Mouse (Mus musculus): ENCODE measurements around the gene Tedc1. TPM values are rescaled to one million over a fixed set of nuclear protein-coding genes. Genes with fewer than 3 reads are reported as not detected.

Gene Tedc1
- polyA plus RNA-seq, 1 experiment: 16.8 TPM

GRCm38 (mm10) chr12:113139908-113140615, 16.2 kb upstream of the Tedc1 start, which contains the start of gene Crip2:
Crip2 (plus strand) TSS chr12:113140236.
- TF ChIP-seq POLR2A (IDR thresholded peaks at IDR 0.05; ENCODE audit: low read depth, low read length) (no peak), CTCF (IDR thresholded peaks at IDR 0.05; ENCODE audit: extremely low read depth, insufficient read depth, insufficient read length, insufficient replicate concordance) (no peak)
- Histone ChIP-seq H3K4me1 (ENCODE audit: control insufficient read depth, insufficient read depth, insufficient read length) (peaks cover 9% of the 10 kb centered on the region; the same call in 1 of the 2 replicates), H3K36me3 (ENCODE audit: control insufficient read depth, insufficient read depth, low read length) (peaks cover 14% of the 10 kb centered on the region), H3K27ac (ENCODE audit: insufficient read depth, low read length) (peak within 1 kb of the TSS; percentile 56), H3K4me3 (ENCODE audit: extremely low read depth, insufficient read depth, insufficient read length) (peak within 1 kb of the TSS; percentile 61), H3K27me3 (ENCODE audit: control insufficient read depth, insufficient read depth, low read length) (0 out of 2 replicates have a peak, but pooled peaks cover 3% of the 10 kb centered on the region)
- DNase-seq (ENCODE audit: low read depth in 1 of 2, low spot score in 2 of 2): peak; percentile 73 to 79
- 2% methylated on average over 68 of the region's 68 CpGs for WGBS

- WGBS: 8% methylated on average over 49 of the region's 49 CpGs
Measured at GRCm38 (mm10) chr12:113140616-113141411, 15.4 kb upstream of the Tedc1 start.

GRCm38 (mm10) chr12:113141531-113141973, 14.7 kb upstream of the Tedc1 start:
- Histone ChIP-seq H3K36me3 (ENCODE audit: control insufficient read depth, insufficient read depth, low read length) (peaks cover 2% of the 10 kb centered on the region), H3K4me3 (ENCODE audit: extremely low read depth, insufficient read depth, insufficient read length) (no peak overlapping the region), H3K4me1 (ENCODE audit: control insufficient read depth, insufficient read depth, insufficient read length) (peaks cover 16% of the 10 kb centered on the region; the same call in 1 of the 2 replicates), H3K27ac (ENCODE audit: insufficient read depth, low read length) (peak overlapping the region; percentile 56), H3K27me3 (ENCODE audit: control insufficient read depth, insufficient read depth, low read length) (0 out of 2 replicates have a peak, but pooled peaks cover 3% of the 10 kb centered on the region)
- 61% methylated on average over 8 of the region's 8 CpGs for WGBS
- DNase-seq (ENCODE audit: low read depth in 1 of 2, low spot score in 2 of 2): no peak
- TF ChIP-seq POLR2A (IDR thresholded peaks at IDR 0.05; ENCODE audit: low read depth, low read length) (no peak), CTCF (IDR thresholded peaks at IDR 0.05; ENCODE audit: extremely low read depth, insufficient read depth, insufficient read length, insufficient replicate concordance) (no peak)

More at GRCm38 (mm10) chr12:113140616-113141411, 15.4 kb upstream of the Tedc1 start:
- TF ChIP-seq POLR2A (IDR thresholded peaks at IDR 0.05; ENCODE audit: low read depth, low read length) (no peak), CTCF (IDR thresholded peaks at IDR 0.05; ENCODE audit: extremely low read depth, insufficient read depth, insufficient read length, insufficient replicate concordance) (no peak)
- Histone ChIP-seq H3K4me1 (ENCODE audit: control insufficient read depth, insufficient read depth, insufficient read length) (peaks cover 11% of the 10 kb centered on the region; the same call in 1 of the 2 replicates), H3K36me3 (ENCODE audit: control insufficient read depth, insufficient read depth, low read length) (peaks cover 9% of the 10 kb centered on the region), H3K27ac (ENCODE audit: insufficient read depth, low read length) (peak overlapping the region; percentile 56), H3K27me3 (ENCODE audit: control insufficient read depth, insufficient read depth, low read length) (0 out of 2 replicates have a peak, but pooled peaks cover 3% of the 10 kb centered on the region), H3K4me3 (ENCODE audit: extremely low read depth, insufficient read depth, insufficient read length) (peak overlapping the region; percentile 61)
- DNase-seq (ENCODE audit: low read depth in 1 of 2, low spot score in 2 of 2): no peak

GRCm38 (mm10) chr12:113142021-113142975, 13.9 kb upstream of the Tedc1 start:
- no peak for DNase-seq (ENCODE audit: low read depth in 1 of 2, low spot score in 2 of 2)
- H3K36me3 ChIP-seq (ENCODE audit: control insufficient read depth, insufficient read depth, low read length): no peaks in the 10 kb centered on the region
- no peak for TF ChIP-seq CTCF (IDR thresholded peaks at IDR 0.05; ENCODE audit: extremely low read depth, insufficient read depth, insufficient read length, insufficient replicate concordance)
- H3K27me3 ChIP-seq (ENCODE audit: control insufficient read depth, insufficient read depth, low read length): 0 out of 2 replicates have a peak, but pooled peaks cover 3% of the 10 kb centered on the region
- H3K4me1 ChIP-seq (ENCODE audit: control insufficient read depth, insufficient read depth, insufficient read length): peaks cover 20% of the 10 kb centered on the region; the same call in 1 of the 2 replicates
- WGBS: 50% methylated on average over 15 of the region's 15 CpGs
- H3K27ac ChIP-seq (ENCODE audit: insufficient read depth, low read length): peak overlapping the region; percentile 56; the same call in 1 of the 2 replicates
- no peak overlapping the region; the same call in 1 of the 2 replicates for H3K4me3 ChIP-seq (ENCODE audit: extremely low read depth, insufficient read depth, insufficient read length)

GRCm38 (mm10) chr12:113143164-113143563, 13.1 kb upstream of the Tedc1 start:
- no peaks in the 10 kb centered on the region for H3K36me3 ChIP-seq (ENCODE audit: control insufficient read depth, insufficient read depth, low read length)
- 0 out of 2 replicates have a peak, but pooled peaks cover 3% of the 10 kb centered on the region for H3K27me3 ChIP-seq (ENCODE audit: control insufficient read depth, insufficient read depth, low read length)
- no peak overlapping the region for H3K4me3 ChIP-seq (ENCODE audit: extremely low read depth, insufficient read depth, insufficient read length)
- H3K27ac ChIP-seq (ENCODE audit: insufficient read depth, low read length): no peak overlapping the region
- TF ChIP-seq CTCF (IDR thresholded peaks at IDR 0.05; ENCODE audit: extremely low read depth, insufficient read depth, insufficient read length, insufficient replicate concordance): no peak
- 53% methylated on average over 7 of the region's 7 CpGs for WGBS
- peaks cover 21% of the 10 kb centered on the region; the same call in 1 of the 2 replicates for H3K4me1 ChIP-seq (ENCODE audit: control insufficient read depth, insufficient read depth, insufficient read length)
- no peak for DNase-seq (ENCODE audit: low read depth in 1 of 2, low spot score in 2 of 2)

Measured in spleen, adult 2 months (tissue).